Mouse (Mus musculus) left cerebral cortex, postnatal 10 days (tissue): ENCODE results near the gene Trpm3. TPM values are rescaled to one million over a fixed set of nuclear protein-coding genes. Genes with fewer than 3 reads are reported as not detected.

Experiments used
- DNase-seq, 2 experiments: peaks; one replicate each; pipeline ENCODE4 v3.0.0; 2021 to 2022; ENCODE audit warnings: low spot score in 2 of 2, mixed read lengths in 1 of 2; ENCODE audit errors: extremely low spot score in 1 of 2
- intact Hi-C: fragments of 180-260 bp; cut with DNase I; formaldehyde crosslinking; loops from one replicate; pipeline ENCODE4 v1.15.1; 2025
- total RNA-seq, 2 experiments: library from RNA; stranded (reverse); gene quantifications; 2 replicates each; pipeline ENCODE4 v1.2.3; 2021

The Trpm3 gene
- total RNA-seq, 2 experiments from 2014 or later, result 63.0 to 67.9 TPM

- DNase-seq, result no peak
- intact Hi-C loops, result no loop called here
Measured at GRCm38 (mm10) chr19:22869853-22870252, 731.0 kb downstream of the Trpm3 start.

- intact Hi-C loops, result no loop called here
- DNase-seq, result no peak
Measured at GRCm38 (mm10) chr19:22872456-22872855, 733.6 kb downstream of the Trpm3 start.

GRCm38 (mm10) chr19:22880199-22880598 lies 741.4 kb downstream of the Trpm3 start:
- intact Hi-C loops, result loop anchor here (5.0 to 10.0 kb wide), 3 partner anchors 103 to 328 kb away; no protein-coding TSS in a partner anchor
- DNase-seq, result no peak

GRCm38 (mm10) chr19:22882670-22883111 lies 743.8 kb downstream of the Trpm3 start:
- intact Hi-C loops, result loop anchor here (5.0 to 10.0 kb wide), 3 partner anchors 105 to 330 kb away; no protein-coding TSS in a partner anchor

GRCm38 (mm10) chr19:22883154-22883553 lies 744.3 kb downstream of the Trpm3 start:
- intact Hi-C loops, result loop anchor here (5.0 to 10.0 kb wide), 3 partner anchors 106 to 331 kb away; no protein-coding TSS in a partner anchor
- DNase-seq, result no peak

More at GRCm38 (mm10) chr19:22882670-22883111, 743.8 kb downstream of the Trpm3 start:
- peak in 1 of 2 experiments; percentile 37 for DNase-seq

GRCm38 (mm10) chr19:22883744-22884317 lies 745.0 kb downstream of the Trpm3 start:
- intact Hi-C loops, result loop anchor here (2.0 to 10.0 kb wide), 4 partner anchors 107 to 547 kb away; no protein-coding TSS in a partner anchor
- DNase-seq, result peak; percentile 49 to 71

- intact Hi-C loops, result loop anchor here (2.0 to 10.0 kb wide), 4 partner anchors 107 to 548 kb away; no protein-coding TSS in a partner anchor
- DNase-seq, result peak in 1 of 2 experiments; percentile 34
Measured at GRCm38 (mm10) chr19:22884357-22884756, 745.5 kb downstream of the Trpm3 start.

GRCm38 (mm10) chr19:22885051-22885450 lies 746.2 kb downstream of the Trpm3 start:
- intact Hi-C loops, result loop anchor here (2.0 to 10.0 kb wide), 2 partner anchors 250 to 548 kb away; no protein-coding TSS in a partner anchor
- no peak for DNase-seq

- DNase-seq, result no peak
- intact Hi-C loops, result no loop called here
Measured at GRCm38 (mm10) chr19:22901892-22902291, 763.0 kb downstream of the Trpm3 start.

GRCm38 (mm10) chr19:22902386-22902785 lies 763.5 kb downstream of the Trpm3 start:
- DNase-seq, result no peak
- intact Hi-C loops, result no loop called here

GRCm38 (mm10) chr19:22905066-22905482 lies 766.2 kb downstream of the Trpm3 start:
- intact Hi-C loops, result no loop called here
- peak; percentile 59 to 60 for DNase-seq

GRCm38 (mm10) chr19:22910686-22911085 lies 771.8 kb downstream of the Trpm3 start:
- intact Hi-C loops, result no loop called here
- DNase-seq, result no peak

GRCm38 (mm10) chr19:22912971-22913370 lies 774.1 kb downstream of the Trpm3 start:
- intact Hi-C loops, result no loop called here
- no peak for DNase-seq

- peak; percentile 84 to 88 for DNase-seq
- intact Hi-C loops, result loop anchor here (2.0 to 5.0 kb wide), 3 partner anchors 141 to 306 kb away; no protein-coding TSS in a partner anchor
Measured at GRCm38 (mm10) chr19:22915868-22916642, 777.2 kb downstream of the Trpm3 start.

GRCm38 (mm10) chr19:22916643-22917344 lies 777.9 kb downstream of the Trpm3 start:
- intact Hi-C loops, result loop anchor here (2.0 to 5.0 kb wide), 3 partner anchors 141 to 306 kb away; no protein-coding TSS in a partner anchor
- DNase-seq, result peak; percentile 94 to 98

- intact Hi-C loops, result loop anchor here (2.0 to 5.0 kb wide), 3 partner anchors 140 to 305 kb away; no protein-coding TSS in a partner anchor
- DNase-seq, result no peak
Measured at GRCm38 (mm10) chr19:22917345-22917735, 778.5 kb downstream of the Trpm3 start.

GRCm38 (mm10) chr19:22920949-22921348 lies 782.1 kb downstream of the Trpm3 start:
- intact Hi-C loops, result no loop called here
- DNase-seq, result no peak

- no peak for DNase-seq
- intact Hi-C loops, result no loop called here
Measured at GRCm38 (mm10) chr19:22922871-22923670, 784.2 kb downstream of the Trpm3 start.
